Mouse (Mus musculus): ENCODE results near the gene B130006D01Rik.
"Not testable (repeated sequence)": the region's sequence is repeated elsewhere in the genome, so short reads cannot be mapped to it uniquely, and the experiment has no call there.

The B130006D01Rik gene

GRCm38 (mm10) chr11:95713225-95713810, 10.1 kb upstream of the B130006D01Rik start:
- DNase-seq (ENCODE audit: low read depth, low spot score) = no peak

- DNase-seq (ENCODE audit: low read depth, low spot score) = no peak
Measured at GRCm38 (mm10) chr11:95713811-95714241, 9.6 kb upstream of the B130006D01Rik start.

DNA sequence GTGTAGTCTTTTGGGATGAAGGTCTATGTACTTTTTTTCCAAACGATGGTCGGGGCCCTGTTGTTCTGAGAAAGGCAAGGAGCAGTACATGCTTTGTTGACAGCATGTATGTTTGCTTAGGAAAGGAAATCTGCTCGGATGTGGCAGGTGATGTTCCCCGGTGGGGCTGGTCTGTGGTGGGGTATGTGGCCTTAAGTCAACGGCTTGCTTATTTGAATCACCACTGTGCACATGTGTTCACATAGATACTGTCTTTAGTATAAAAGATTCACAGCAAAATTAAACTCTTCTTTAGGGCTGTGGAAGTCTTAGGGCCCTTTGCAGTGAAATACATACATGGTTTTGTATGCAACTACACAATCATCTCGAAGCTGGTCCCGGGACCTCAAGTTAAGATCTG, 9.0 kb upstream of the B130006D01Rik start:
- DNase-seq (ENCODE audit: low read depth, low spot score) = no peak

DNA sequence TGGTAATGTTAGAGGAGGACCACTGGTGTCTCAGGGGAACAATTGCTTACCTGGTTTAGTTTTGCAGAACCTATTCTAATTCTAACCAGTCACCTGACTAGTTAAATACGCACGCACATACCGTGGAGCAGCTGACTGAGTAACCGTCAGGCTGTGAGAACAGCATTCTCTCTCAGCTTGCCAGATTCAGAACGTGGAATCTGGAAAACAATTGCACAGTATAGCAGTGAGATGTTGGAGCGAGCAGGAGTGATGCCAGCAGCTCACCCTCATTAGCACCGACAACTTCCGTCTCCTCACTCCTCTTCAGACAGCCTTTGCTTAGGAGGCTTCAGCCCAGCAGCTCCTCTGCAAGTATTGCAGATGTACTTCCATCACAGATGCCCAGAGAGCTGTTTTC, 7.3 kb upstream of the B130006D01Rik start:
- no peak for DNase-seq (ENCODE audit: low read depth, low spot score)

GRCm38 (mm10) chr11:95719356-95719755, 4.0 kb upstream of the B130006D01Rik start:
- no peak for DNase-seq (ENCODE audit: low read depth, low spot score)

- DNase-seq (ENCODE audit: low read depth, low spot score) = no peak
Measured at GRCm38 (mm10) chr11:95724466-95724865, 1.1 kb downstream of the B130006D01Rik start.

- DNase-seq (ENCODE audit: low read depth, low spot score) = no peak
Measured at GRCm38 (mm10) chr11:95726156-95726555, 2.8 kb downstream of the B130006D01Rik start.

- DNase-seq (ENCODE audit: low read depth, low spot score) = no peak
Measured at GRCm38 (mm10) chr11:95727947-95728346, 4.6 kb downstream of the B130006D01Rik start.

- no peak for DNase-seq (ENCODE audit: low read depth, low spot score)
Measured at GRCm38 (mm10) chr11:95728916-95729907, 5.8 kb downstream of the B130006D01Rik start.

DNA sequence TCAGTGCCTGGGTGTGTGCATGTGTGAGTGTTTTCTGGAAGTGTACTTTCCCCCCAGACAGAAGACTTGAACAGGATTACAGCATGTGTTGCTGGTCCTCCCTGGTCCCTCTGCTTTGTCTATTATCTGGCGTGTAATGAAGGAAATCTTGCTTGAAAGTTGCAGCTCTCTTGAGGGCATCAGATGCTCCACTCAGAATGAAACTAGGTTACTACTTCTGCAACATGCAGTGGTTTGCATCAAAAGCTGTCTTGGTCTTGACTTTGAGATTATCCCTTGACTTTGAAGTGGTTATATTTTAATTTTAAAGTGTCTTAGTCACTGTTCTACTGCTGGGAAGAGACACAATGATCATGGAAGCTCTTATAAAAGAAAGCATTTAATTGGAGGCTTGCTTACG, 11.1 kb downstream of the B130006D01Rik start:
- DNase-seq (ENCODE audit: low read depth, low spot score) = no peak

- DNase-seq (ENCODE audit: low read depth, low spot score) = no peak
Measured at GRCm38 (mm10) chr11:95737811-95738210, 14.4 kb downstream of the B130006D01Rik start.

GRCm38 (mm10) chr11:95744521-95744920, 21.1 kb downstream of the B130006D01Rik start:
- no peak for DNase-seq (ENCODE audit: low read depth, low spot score)

DNA sequence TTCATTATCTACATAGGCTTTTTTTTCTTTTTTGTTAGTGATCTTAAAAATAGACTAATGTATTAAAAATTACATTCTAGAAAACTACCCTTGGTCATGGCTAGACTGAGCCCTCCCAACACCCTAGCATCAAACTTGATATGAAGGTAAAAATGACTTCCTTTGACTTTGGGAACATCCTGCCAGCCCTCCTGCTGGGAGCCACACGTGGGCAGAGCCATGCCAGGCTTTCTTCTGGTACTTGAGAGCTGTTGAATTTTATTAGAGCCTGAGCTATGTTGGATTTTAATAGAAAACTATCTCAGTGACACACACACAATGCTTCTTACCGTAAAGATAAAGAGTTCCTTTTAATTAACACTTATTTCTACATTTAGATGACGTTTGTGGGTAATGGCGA, 23.4 kb downstream of the B130006D01Rik start:
- no peak for DNase-seq (ENCODE audit: low read depth, low spot score)

GRCm38 (mm10) chr11:95748331-95748730, 24.9 kb downstream of the B130006D01Rik start:
- DNase-seq (ENCODE audit: low read depth, low spot score) = no peak

- no peak for DNase-seq (ENCODE audit: low read depth, low spot score)
Measured at GRCm38 (mm10) chr11:95749619-95750018, 26.2 kb downstream of the B130006D01Rik start.

DNA sequence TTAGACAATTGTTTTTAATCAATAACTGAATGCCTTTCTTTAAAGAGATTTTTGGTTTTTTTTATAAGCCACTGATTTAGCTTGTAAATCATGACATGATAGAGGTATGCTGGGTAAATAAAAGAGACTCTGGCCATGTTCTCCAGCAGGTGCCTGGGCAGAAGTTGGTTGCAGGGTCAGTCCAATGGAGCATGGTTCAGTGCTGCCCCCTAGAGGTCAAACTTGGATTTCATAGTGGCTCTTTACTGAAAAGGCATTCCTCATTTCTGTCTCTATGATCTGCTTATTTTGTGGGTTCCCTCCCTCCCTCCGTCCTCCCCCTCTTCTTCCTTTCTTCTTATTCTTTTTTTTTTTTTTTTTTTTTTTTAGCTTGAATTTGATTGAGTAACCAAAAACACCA, 27.6 kb downstream of the B130006D01Rik start:
- DNase-seq (ENCODE audit: low read depth, low spot score) = no peak

GRCm38 (mm10) chr11:95755137-95755536, 31.8 kb downstream of the B130006D01Rik start:
- DNase-seq (ENCODE audit: low read depth, low spot score) = not testable (repeated sequence)

DNA sequence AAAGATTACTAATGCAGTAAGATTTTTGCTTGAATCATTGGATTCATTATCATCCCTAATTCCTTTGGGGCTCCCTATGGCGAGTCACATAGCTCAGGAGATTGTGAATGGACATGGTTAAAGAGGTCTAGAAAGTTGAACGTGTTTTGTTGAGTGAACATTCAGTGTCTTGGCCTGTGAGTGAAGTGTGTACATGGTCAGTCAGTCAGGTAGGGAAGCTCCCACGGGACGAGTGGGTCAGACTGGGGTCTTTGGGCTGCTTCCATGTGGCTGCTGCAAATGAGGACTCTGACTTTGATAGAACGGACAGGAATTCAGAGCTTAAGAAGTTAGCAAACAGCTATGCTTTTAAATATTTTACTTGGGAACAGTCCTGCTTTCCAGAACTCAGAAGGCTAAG, 37.1 kb downstream of the B130006D01Rik start:
- DNase-seq (ENCODE audit: low read depth, low spot score) = no peak

DNA sequence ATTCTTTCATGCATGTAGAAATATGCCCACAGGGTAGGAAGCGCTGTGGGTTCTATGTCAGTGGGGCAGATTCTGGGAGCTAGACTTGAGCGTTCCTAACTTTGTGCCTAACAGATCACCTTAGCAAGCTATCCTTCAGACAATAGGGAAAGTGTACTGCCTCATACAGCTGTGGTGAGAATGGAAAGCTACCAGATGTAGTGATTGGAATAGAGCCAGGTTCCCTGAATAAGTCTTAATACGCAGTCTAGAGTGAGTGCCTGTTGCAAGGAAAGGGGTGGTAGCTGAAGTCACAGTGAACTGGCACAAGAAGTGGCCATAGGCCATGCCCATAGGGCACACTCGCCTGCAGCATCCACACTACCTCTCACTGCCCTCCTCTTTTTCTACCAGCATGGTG, 39.6 kb downstream of the B130006D01Rik start:
- DNase-seq (ENCODE audit: low read depth, low spot score) = no peak

- no peak for DNase-seq (ENCODE audit: low read depth, low spot score)
Measured at GRCm38 (mm10) chr11:95764806-95765205, 41.4 kb downstream of the B130006D01Rik start.

DNA sequence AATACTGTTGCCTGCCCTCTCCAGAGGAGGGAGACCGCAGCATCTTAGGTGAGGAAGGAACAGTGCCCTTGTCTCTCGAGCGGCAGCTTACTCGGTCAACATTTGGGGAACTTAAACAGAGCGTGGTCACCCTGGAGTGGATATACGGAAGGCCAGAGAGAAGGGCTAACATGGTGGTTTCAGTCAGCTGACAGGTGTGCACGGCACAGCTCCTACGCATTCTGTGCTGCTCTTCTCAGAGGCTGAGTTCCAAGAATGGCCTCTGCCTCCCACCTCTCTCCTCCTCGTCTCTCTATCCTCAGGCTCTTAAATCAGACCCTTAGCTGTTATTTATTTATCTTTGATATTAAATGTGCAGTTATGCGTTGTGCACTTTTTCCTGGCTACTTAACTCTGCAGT, 41.9 kb downstream of the B130006D01Rik start:
- no peak for DNase-seq (ENCODE audit: low read depth, low spot score)

DNA sequence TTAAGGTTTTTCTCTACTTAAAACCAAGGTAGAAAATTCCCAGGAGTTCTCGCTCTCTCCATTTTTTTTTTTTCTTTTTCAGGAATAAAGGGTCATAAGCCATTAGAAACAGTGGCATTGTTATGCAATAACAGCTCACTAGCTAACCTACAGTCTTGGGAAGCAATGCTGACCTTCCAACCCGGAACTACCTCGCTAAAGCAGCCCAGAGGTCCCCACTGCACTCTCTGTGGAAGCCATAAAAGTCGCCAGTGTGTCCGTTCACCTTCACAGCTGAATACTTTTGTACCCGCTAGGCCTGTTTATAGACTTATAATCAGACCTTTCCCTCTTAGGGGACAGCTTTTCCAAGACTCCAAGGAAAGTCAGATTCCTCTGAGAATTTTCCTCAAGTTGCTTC, 44.9 kb downstream of the B130006D01Rik start:
- no peak for DNase-seq (ENCODE audit: low read depth, low spot score)

DNA sequence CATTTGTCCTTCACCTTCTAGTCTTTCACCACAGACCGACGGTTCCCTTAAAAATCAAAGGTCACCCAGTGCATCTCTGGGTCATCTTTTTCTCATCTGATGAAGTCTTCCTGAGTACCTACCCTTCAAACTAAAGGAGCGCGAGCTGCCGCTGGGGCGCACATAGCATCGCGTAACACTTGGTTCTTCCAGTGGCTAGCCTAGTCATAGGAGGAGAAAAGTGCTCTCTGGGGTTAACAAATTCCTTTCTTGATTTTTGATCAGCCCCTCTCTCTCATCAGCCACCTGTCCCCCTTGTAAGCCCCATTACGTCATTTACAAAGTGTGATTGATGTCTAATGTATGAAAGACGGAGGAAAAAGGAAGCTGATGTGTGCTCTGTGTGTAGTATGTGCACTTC, 45.8 kb downstream of the B130006D01Rik start:
- no peak for DNase-seq (ENCODE audit: low read depth, low spot score)

Data from brain, embryonic 18.5 days (tissue).